17 mouse cellular contexts compared by ENCODE assay signal in the genomic region with DNA sequence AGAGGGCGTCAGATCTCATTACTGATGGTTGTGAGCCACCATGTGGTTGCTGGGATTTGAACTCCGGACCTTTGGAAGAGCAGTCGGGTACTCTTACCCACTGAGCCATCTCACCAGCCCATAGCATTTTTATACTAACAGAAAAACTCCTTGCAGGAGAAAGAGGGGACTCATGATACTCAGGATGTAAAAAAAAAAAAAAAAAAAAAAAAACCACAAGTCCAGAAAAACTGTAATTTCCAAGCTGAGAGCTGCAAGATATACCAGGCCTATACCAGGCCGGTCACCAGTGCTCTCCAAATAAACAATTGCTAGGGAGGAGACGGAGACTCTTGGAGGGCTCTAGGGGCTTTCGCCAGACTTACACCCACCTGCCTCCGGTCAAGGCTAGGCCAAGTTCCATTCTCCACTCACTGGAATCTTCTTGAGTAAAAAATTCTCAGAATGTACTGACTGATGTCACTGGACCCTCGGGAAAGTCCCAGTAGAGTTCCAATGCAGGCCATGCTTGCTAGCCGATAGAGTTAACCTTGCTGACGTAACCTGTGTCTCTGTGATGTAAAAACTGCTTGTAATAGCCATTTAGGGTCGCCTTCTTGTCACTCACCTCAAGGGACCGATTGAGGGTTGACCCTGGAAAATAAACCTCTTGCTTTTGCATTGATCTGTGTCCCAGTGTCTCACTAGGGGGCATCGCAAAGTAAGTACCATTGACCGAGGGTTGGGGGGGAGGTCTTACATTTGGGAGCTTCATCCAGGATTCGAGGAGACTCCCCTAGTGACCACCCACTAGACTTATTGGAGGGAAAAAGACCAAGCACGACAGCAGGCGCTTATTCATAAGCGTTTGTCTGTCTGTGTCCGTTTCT. TPM values are rescaled to one million over a fixed set of nuclear protein-coding genes. Genes with fewer than 3 reads are reported as not detected.
A peak's percentile ranks its signal among the peaks of the same experiment; 100 is the strongest.
DNase-seq lines count a peak whose midpoint lies in the region; ATAC-seq and TF ChIP-seq lines count a peak whose summit lies in the region.
"Had no signal": no experiment of that assay in that cellular context is flagged by ENCODE, and none has a peak within 500 bp of the region (broad histone marks: within the 10 kb centered on the region; RNA-seq: fewer than 3 reads in every experiment).

No protein-coding gene starts in this region.

- peak overlapping the region; percentile 16; the same call in 1 of the 2 replicates for H3K4me3 ChIP-seq in liver, adult 2 months (ENCODE audit: insufficient read depth, low read depth, low read length)
- H3K4me3 ChIP-seq in ES-E14 (ENCODE audit: insufficient read depth in 1 of 2, low read depth in 1 of 2, low read length in 2 of 2, poor library complexity in 1 of 2, severe bottlenecking in 1 of 2) = peak overlapping the region; percentile 28 to 54; a peak in 3 of 4 replicates
- peak overlapping the region; percentile 38 for H3K4me3 ChIP-seq in megakaryocyte, embryonic 14.5 days (replicated peaks)
- H3K4me3 ChIP-seq in stomach, postnatal 0 days (ENCODE audit: low read depth, low read length) = no peak overlapping the region
- H3K4me3 ChIP-seq: lung, embryonic 15.5 days; stomach, embryonic 15.5 days had no signal

- in situ Hi-C loops in ES-E14 (cut with MboI; ENCODE audit: low sequenced_read_pairs in 2 of 2, unreplicated experiment in 2 of 2) = no loop called here

- no peak for TF ChIP-seq EP300 in stomach, postnatal 0 days (optimal IDR thresholded peaks at IDR 0.05)

- no peak overlapping the region for H3K9ac ChIP-seq in liver, adult 2 months (ENCODE audit: low read depth, low read length)
- H3K9ac ChIP-seq in ES-E14 (ENCODE audit: insufficient read depth, low read depth, low read length, poor library complexity, severe bottlenecking) = peak overlapping the region; percentile 34; the same call in 1 of the 2 replicates
- H3K9ac ChIP-seq in stomach, postnatal 0 days (ENCODE audit: low read length) = no peak overlapping the region
- H3K9ac ChIP-seq: forebrain, postnatal 0 days; lung, embryonic 15.5 days; stomach, embryonic 15.5 days had no signal

- H3K9me3 ChIP-seq in ES-E14 (ENCODE audit: control insufficient read depth, insufficient read depth, low read depth, low read length) = no peaks in the 10 kb centered on the region
- no peaks in the 10 kb centered on the region for H3K9me3 ChIP-seq in megakaryocyte, embryonic 14.5 days
- H3K9me3 ChIP-seq in stomach, postnatal 0 days (ENCODE audit: control insufficient read depth, low read length) = no peaks in the 10 kb centered on the region
- H3K9me3 ChIP-seq: lung, embryonic 15.5 days; stomach, embryonic 15.5 days had no signal

- no peak for ATAC-seq in stomach, postnatal 0 days (ENCODE audit: low FRiP score, low TSS enrichment)
- ATAC-seq: forebrain, postnatal 0 days had no signal

- no peaks in the 10 kb centered on the region for H3K27me3 ChIP-seq in liver, adult 2 months (ENCODE audit: control insufficient read depth, insufficient read depth, low read length)
- peaks cover 2% of the 10 kb centered on the region for H3K27me3 ChIP-seq in megakaryocyte, embryonic 14.5 days (replicated peaks)
- no peaks in the 10 kb centered on the region for H3K27me3 ChIP-seq in stomach, postnatal 0 days (ENCODE audit: control insufficient read depth, insufficient read depth, low read length)
- H3K27me3 ChIP-seq: lung, embryonic 15.5 days; stomach, embryonic 15.5 days had no signal

- TF ChIP-seq CTCF in liver, adult 2 months (IDR thresholded peaks at IDR 0.05; ENCODE audit: low read depth, low read length) = no peak
- TF ChIP-seq CTCF in stomach, postnatal 0 days (IDR thresholded peaks at IDR 0.05; ENCODE audit: low read depth) = no peak

- H3K4me2 ChIP-seq in stomach, postnatal 0 days (replicated peaks; ENCODE audit: low read depth) = no peak overlapping the region
- H3K4me2 ChIP-seq: lung, embryonic 15.5 days; stomach, embryonic 15.5 days had no signal

- no peak overlapping the region for H3K27ac ChIP-seq in liver, adult 2 months (replicated peaks; ENCODE audit: insufficient read depth, low read depth, low read length)
- peak overlapping the region; percentile 71 for H3K27ac ChIP-seq in ES-E14 (ENCODE audit: insufficient read depth, low read depth, low read length, poor library complexity, severe bottlenecking)
- no peak overlapping the region for H3K27ac ChIP-seq in stomach, postnatal 0 days (replicated peaks)
- H3K27ac ChIP-seq: lung, embryonic 15.5 days; stomach, embryonic 15.5 days had no signal

- DNase-seq in liver, adult 2 months (ENCODE audit: extremely low read depth, low read depth, low spot score) = no peak
- no peak for DNase-seq in liver
- DNase-seq in ES-E14 (ENCODE audit: low read depth, low spot score) = peak; percentile 48
- DNase-seq in induced T-regulatory cell, adult 2 months (ENCODE audit: low read depth) = peak; percentile 68
- DNase-seq in stomach, postnatal 0 days (ENCODE audit: low spot score) = no peak
- DNase-seq in adrenal gland, adult 2 months = no peak
- no peak for DNase-seq in cerebellum, adult 11 months
- DNase-seq: cerebellum, adult 8-10 months; embryo, embryonic 11 days; forebrain, postnatal 0 days; kidney, adult 11 months; kidney, postnatal 25 days; left cerebral cortex, postnatal 4 days; right cerebral cortex, postnatal 4 days had no signal

- no peaks in the 10 kb centered on the region for H3K4me1 ChIP-seq in liver, adult 2 months (ENCODE audit: control insufficient read depth, insufficient read depth, low read length)
- no peaks in the 10 kb centered on the region for H3K4me1 ChIP-seq in ES-E14 (ENCODE audit: control insufficient read depth in 2 of 2, insufficient read depth in 2 of 2, low read length in 2 of 2, poor library complexity in 1 of 2)
- peaks cover 28% of the 10 kb centered on the region for H3K4me1 ChIP-seq in megakaryocyte, embryonic 14.5 days
- H3K4me1 ChIP-seq in stomach, postnatal 0 days (replicated peaks; ENCODE audit: control insufficient read depth, insufficient read depth) = no peaks in the 10 kb centered on the region
- H3K4me1 ChIP-seq: lung, embryonic 15.5 days; stomach, embryonic 15.5 days had no signal

- H3K79me2 ChIP-seq in liver, adult 2 months (ENCODE audit: control insufficient read depth, insufficient read depth, low read length) = no peaks in the 10 kb centered on the region

- TF ChIP-seq POLR2A in liver, adult 2 months (IDR thresholded peaks at IDR 0.05; ENCODE audit: extremely low read depth, insufficient read depth, low read length) = no peak

- H3K36me3 ChIP-seq in liver, adult 2 months (ENCODE audit: control insufficient read depth, insufficient read depth, low read length) = no peaks in the 10 kb centered on the region
- H3K36me3 ChIP-seq in ES-E14 (ENCODE audit: control insufficient read depth, insufficient read depth, low read length, poor library complexity, severe bottlenecking) = no peaks in the 10 kb centered on the region
- H3K36me3 ChIP-seq in megakaryocyte, embryonic 14.5 days (replicated peaks; ENCODE audit: low read length) = no peaks in the 10 kb centered on the region
- H3K36me3 ChIP-seq in stomach, postnatal 0 days (ENCODE audit: control insufficient read depth, insufficient read depth, low read length) = no peaks in the 10 kb centered on the region
- H3K36me3 ChIP-seq: lung, embryonic 15.5 days; stomach, embryonic 15.5 days had no signal

- 77% methylated on average over 19 of the region's 19 CpGs for WGBS in liver, adult 2 months
- WGBS in stomach, postnatal 0 days = 76% methylated on average over 19 of the region's 19 CpGs

TF ChIP-seq in ES-E14, 5 proteins besides CTCF, POLR2A, EP300 and RAD21:
- TF ChIP-seq ZNF384 (IDR thresholded peaks at IDR 0.05; ENCODE audit: low read depth, low read length) (no peak), CHD2 (IDR thresholded peaks at IDR 0.05; ENCODE audit: low read depth, low read length) (no peak), MAFK (IDR thresholded peaks at IDR 0.05; ENCODE audit: insufficient read depth, low read depth, low read length) (no peak), HCFC1 (IDR thresholded peaks at IDR 0.05; ENCODE audit: borderline replicate concordance, insufficient read depth, low read length) (no peak), ZC3H11A (IDR thresholded peaks at IDR 0.05; ENCODE audit: borderline replicate concordance, low read depth, low read length) (no peak)

RNA-seq across cellular contexts. Expression of gene Bclaf3, which starts 16.4 kb away (rescaled TPM):
- total RNA-seq in liver, adult 2 months (2014; rRNA removed) = 2.5 and 2.9 TPM in 2 replicates
- 0.44 and 0.61 TPM in 2 replicates for polyA plus RNA-seq in liver, adult 2 months (2012; rRNA removed)
- total RNA-seq in ES-E14 (2012; rRNA removed) = 50.7 and 55.2 TPM in 2 replicates
- 0.11 TPM in 1 of 2 replicates, not detected in the other for polyA plus RNA-seq in megakaryocyte, embryonic 14.5 days (2012; ENCODE audit: insufficient read depth, low replicate concordance)
- polyA plus RNA-seq in stomach, postnatal 0 days (2015; fragmentation: Nextera tagmentation; extraction: Ambion mirVana) = 7.2 and 7.3 TPM in 2 replicates
- 1 to 10 TPM; 8.5 to 9.2 TPM for total RNA-seq in adrenal gland, adult 2 months (2021)
- 0.32 and 0.53 TPM in 2 replicates for polyA plus RNA-seq in adrenal gland, adult 2 months (2012; rRNA removed)

Comparison
In these comparisons a context has a peak if more than half of its experiments do, and no peak if none do; other contexts are left out.
1. DNase-seq: peak in ES-E14 (single experiment) and induced T-regulatory cell, adult 2 months (single experiment); none in liver, adult 2 months (single experiment), liver (single experiment), stomach, postnatal 0 days (single experiment), adrenal gland, adult 2 months (single experiment) and cerebellum, adult 11 months (single experiment).